Mouse (Mus musculus) MN1 (cell line): ENCODE measurements around the gene Myl4.

Source experiments
- DNase-seq: peaks from one replicate; pipeline ENCODE4 v3.0.0-alpha.2; 2016; ENCODE audit warnings: low spot score

Gene Myl4

GRCm38 (mm10) chr11:104607491-104608245 is 57.2 kb downstream of the Myl4 start, which contains the start of gene Itgb3:
Gene Itgb3, plus strand, starts transcription at chr11:104608000.
- peak; percentile 67 for DNase-seq

- DNase-seq = no peak
Measured at GRCm38 (mm10) chr11:104608249-104608920, 57.9 kb downstream of the Myl4 start.

DNA sequence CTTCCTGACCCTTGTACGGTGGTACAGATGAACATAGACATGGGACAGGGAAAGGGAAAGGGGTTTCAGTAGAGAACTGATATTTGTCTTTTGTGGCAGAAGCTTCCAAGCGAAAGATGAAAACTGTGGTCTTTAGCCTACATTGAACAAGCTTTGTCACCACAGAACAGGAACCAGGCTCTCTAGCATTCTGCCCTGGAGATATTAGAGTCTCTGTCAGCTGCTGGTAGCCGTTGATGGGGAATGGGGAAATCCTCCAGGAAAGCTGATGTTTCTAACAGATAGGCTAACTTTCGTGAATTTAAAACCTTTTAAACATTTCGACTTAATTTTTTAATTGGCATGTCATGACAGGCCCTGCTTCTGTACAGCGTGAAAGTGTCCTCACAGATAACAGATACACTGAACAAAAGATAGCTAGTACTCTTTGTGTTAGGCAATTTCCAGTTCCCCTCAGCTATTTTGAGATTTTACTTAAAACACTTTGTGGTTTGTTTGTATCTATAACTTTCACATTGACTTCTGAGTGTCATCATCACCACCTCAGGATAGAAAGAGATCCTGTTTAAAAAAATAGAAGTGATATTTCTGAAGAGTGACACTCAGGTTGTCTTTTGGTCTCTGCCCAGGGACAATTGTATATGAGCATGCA is 58.7 kb downstream of the Myl4 start:
- DNase-seq = no peak

DNA sequence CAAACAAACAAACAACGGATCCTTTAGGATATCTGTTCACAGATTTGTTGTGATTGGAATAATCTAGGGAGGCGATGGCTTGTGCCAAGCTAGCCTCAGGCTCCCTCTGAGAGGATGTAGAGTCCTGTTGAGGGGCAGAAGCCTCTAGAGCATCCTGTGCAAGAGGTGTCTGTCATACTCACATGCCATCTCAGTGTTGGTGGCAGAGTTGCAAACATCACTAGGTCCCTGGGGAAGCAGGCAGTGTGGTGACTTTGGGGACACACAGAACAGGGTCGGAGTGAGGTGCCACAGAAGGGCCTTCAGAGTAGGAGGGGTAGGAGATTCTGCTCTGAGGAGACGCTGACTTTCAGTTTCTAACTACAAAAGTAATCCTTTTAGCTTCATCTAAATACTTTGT is 59.3 kb downstream of the Myl4 start:
- no peak for DNase-seq

DNA sequence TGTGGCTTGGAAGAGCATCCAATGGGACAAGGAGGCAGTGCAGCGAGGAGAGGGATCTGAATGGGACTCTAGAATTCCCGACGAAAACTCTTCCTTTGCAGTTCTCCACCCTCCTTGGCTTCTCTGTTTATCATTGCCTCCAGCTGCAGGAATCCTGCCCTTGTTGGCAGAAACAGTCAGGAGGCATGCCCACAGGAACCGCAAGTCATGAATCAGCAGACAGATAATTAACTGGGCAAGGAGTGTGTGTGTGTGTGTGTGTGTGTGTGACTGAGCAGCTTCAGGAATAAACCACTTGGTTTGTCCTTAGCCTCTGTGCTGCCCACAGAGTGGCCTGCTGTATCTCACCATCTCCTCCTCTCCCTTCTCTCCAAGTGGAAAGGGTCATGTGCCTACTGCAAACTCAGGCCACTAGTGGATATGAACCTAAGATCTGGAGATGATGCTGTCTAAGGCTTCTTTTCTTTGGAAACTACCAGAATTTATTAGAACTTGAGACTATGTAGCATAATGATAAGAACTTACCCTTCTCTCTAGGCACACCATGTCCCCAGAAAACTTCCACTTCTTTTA is 61.2 kb downstream of the Myl4 start:
- DNase-seq = peak; percentile 66

GRCm38 (mm10) chr11:104613551-104613950 is 63.1 kb downstream of the Myl4 start:
- DNase-seq = no peak

DNA sequence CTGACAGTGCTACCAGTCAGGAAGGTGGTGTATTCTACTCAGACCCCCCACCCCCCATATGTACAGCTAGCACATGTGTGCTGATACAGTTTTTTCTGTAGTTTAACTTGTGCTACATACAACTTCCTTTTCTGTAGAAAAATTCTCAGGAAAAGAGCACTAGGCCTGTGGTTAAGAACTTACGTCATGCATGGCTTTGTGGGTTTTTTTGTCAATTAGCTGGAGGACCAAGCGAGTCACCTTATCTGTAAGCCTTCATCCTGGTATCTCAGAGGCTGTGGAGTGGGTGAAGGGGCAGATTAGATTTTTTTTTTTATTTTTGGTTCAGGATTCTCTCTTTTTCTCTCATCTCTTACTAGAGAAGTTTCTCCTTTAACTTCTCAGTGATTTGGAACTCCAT is 63.7 kb downstream of the Myl4 start:
- no peak for DNase-seq

- no peak for DNase-seq
Measured at GRCm38 (mm10) chr11:104616182-104616581, 65.7 kb downstream of the Myl4 start.

- no peak for DNase-seq
Measured at GRCm38 (mm10) chr11:104618638-104619076, 68.2 kb downstream of the Myl4 start.

GRCm38 (mm10) chr11:104619084-104620022 is 68.9 kb downstream of the Myl4 start:
- no peak for DNase-seq

DNA sequence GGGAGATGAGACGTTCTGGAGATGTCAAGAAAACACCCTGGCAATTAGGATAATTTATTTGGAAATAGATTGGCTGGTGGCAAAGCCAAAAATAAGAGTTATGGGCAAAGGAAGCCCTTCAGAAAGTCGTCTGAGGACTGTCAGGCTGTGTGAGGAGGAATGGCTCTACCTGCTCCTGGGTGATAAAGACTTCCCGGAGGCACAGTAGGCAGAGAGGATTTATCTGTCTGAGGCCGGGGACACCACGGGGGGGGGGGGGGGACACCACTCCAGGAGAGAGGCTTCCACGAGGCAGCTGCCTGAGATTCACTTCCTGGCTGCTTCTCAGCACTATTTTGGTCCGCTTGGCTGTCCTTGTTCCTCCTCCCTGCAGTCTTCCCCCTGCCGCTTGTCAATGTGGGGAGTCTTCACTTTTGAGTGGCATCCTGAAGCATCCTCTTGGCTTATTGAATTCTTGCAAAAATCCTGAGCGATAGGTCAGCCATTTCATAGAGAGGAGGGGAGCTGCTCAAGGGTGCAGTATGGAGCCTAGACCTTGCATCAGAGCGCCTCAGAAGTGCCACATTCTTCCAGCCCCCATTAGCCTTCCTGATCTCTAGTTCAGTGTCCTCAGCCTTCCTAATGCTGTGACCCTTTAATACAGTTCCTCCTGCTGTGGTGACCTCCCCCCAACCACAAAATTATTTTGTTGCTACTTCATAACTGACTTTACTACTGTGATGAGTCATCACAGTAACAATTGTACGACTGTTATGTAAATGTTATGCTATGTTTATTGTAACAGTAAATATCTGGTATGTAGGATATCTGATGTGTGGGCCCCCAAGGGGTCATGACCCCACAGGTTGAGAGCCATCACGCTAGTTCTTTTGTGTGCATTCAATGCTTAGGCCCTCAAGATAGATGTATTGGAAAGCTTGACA is 71.8 kb downstream of the Myl4 start:
- no peak for DNase-seq

DNA sequence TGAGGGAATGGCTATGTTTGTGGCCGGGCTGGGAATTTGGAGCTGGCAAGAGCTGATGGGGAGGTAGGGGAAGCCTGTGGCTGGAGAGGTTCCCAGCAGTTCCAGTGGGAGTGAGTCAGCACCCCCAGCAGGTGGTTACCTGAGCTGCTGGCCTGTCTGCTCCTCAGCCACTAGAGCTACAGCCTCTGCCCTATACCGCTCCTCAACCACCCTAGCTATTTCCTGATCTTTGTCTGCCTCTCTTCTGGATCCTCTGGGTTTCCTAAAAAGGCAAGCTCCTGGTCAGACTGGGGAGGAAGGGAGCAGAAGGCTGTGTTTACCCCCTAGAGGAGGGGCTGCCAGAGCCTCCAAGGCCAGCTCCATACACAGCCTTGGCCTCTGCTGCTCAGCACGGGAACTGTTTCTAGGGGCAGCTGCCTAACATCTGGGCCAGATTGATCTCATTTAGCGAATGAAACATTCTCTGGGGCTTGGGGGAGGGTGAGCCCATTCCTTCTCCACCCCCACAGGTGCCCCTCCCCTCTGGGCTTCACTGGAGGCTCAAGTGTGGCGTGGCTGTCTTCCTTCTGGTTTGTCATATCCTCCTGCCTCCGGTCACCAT is 74.4 kb downstream of the Myl4 start:
- peak; percentile 55 for DNase-seq

GRCm38 (mm10) chr11:104625453-104626402 is 75.3 kb downstream of the Myl4 start:
- DNase-seq = peak; percentile 77

GRCm38 (mm10) chr11:104626635-104627034 is 76.2 kb downstream of the Myl4 start:
- no peak for DNase-seq

DNA sequence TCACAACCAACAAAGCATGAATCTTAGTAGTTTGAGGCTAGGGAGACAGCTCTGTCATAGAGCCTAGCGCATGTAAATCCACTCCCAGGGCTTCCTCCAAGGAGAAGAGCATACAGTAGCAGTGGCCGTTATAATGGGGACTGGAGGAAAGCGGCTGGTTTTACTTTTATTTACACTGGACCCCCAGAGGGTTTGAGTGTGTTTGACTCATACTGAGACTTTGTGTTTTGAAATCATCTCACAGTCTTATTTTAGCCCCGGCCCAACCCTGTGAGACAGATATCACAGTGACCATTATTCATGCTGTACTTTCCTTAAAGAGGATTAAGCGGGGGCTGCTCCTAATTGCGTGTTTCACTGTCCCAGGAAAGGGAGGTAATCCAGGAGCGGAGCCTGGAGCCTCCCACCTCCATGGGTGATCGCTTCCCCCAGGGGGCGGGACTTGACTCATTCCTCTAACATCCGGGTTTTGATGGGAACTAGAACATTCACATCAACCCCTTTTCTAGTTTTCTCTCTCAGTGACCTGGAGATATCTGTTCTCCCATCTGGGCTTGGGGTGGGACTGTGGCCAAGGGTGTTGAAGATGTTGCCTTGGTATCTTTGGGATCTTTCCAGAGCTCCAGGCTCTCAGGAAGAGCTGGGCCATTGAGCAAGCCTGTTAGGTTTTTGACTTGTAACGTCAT is 77.3 kb downstream of the Myl4 start:
- no peak for DNase-seq

DNA sequence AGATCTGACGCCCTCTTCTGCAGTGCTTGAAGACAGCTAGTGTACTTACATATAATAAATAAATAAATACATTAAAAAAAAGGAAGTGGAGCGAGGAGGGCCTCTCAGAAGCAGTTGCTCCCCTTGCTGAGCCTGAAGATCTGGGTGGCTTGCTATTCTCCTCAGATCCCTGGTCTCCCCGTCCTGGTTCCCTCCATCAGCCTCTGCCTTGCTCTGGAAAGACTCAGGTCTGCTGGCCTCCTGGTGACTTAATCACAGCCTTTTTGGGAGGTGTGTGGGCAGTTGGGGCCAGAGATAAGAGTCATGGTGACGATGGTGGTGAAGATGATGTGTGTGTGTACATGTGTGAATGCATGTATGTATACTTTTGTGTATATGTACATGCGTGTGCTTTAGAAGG is 78.1 kb downstream of the Myl4 start:
- DNase-seq = no peak

DNA sequence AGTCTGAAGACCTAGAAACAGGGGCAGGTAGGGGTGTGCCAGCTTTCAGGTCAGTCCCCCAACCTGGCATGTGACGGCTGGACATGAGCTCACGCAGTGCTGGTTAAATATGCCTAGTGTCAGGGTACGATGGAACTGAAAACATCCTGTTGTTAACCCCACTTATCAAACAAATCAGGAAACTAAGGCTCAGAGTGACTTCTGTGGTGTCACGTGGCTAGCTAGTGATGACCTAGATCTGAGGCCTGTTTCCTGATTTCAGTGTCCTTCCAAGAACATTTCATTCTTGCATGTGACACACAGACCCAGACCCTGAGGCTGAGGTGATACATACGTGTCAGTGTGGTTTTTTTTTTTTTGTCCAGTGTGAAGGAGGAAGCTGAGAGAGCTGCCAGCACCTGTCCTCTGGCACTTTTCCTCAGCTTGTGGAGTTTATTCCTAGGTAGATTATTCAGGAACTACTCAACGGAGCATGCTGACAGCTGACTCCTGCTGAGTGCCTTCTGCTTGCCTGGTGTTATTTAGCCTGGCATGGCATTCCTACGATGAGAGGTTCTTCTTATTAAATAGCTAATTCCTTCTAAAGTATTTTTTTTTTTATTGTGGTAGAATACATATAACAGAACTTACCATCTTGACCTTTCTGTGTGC is 79.8 kb downstream of the Myl4 start:
- no peak for DNase-seq

- no peak for DNase-seq
Measured at GRCm38 (mm10) chr11:104631306-104631705, 80.8 kb downstream of the Myl4 start.
